Comparison of ENCODE assay signal across 16 mouse cellular contexts in the genomic region with DNA sequence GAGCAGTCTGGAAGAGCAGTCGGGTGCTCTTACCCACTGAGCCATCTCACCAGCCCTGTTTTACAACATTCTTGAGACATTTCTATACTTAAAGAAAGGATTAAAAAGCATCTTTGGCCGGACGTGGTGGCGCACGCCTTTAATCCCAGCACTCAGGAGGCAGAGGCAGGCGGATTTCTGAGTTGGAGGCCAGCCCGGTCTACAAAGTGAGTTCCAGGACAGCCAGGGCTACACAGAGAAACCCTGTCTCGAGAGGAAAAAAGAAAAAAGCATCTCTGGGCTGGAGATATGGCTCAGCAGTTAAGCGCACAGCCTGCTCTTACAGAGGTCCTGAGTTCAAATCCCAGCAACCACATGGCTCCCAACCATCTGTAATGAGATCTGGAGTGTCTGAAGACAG. TPM values are rescaled to one million over a fixed set of nuclear protein-coding genes. Genes with fewer than 3 reads are reported as not detected.
DNase-seq lines count a peak whose midpoint lies in the region; ATAC-seq and TF ChIP-seq lines count a peak whose summit lies in the region.
"Not testable (repeated sequence)": the region's sequence is repeated elsewhere in the genome, so short reads cannot be mapped to it uniquely, and the experiment has no call there.
"Had no signal": no experiment of that assay in that cellular context is flagged by ENCODE, and none has a peak within 500 bp of the region (broad histone marks: within the 10 kb centered on the region; RNA-seq: fewer than 3 reads in every experiment).

No protein-coding gene starts in this region.

- H3K4me2 ChIP-seq in liver, embryonic 13.5 days = peak overlapping the region; percentile 97; the same call in 1 of the 2 replicates
- 0 out of 2 replicates have a peak overlapping the region, but pooled peaks have one; percentile 96 for H3K4me2 ChIP-seq in liver, embryonic 15.5 days
- H3K4me2 ChIP-seq in neural tube, embryonic 15.5 days = not testable (repeated sequence)

- peaks cover 0 to 17% of the 10 kb centered on the region in 2 experiments; a peak in 2 of 4 replicates for H3K4me1 ChIP-seq in MEL (ENCODE audit: control insufficient read depth in 1 of 2, insufficient read depth in 2 of 2, low read length in 2 of 2)
- peaks cover 44% of the 10 kb centered on the region for H3K4me1 ChIP-seq in liver, embryonic 13.5 days (replicated peaks)
- H3K4me1 ChIP-seq in liver, embryonic 15.5 days (replicated peaks) = peaks cover 46% of the 10 kb centered on the region
- H3K4me1 ChIP-seq in neural tube, embryonic 15.5 days = peaks cover 30% of the 10 kb centered on the region

- WGBS in liver, embryonic 13.5 days (ENCODE audit: insufficient replicate concordance) = 86% methylated on average over 9 of the region's 9 CpGs
- 85% methylated on average over 9 of the region's 9 CpGs for WGBS in liver, embryonic 15.5 days (ENCODE audit: insufficient replicate concordance)
- WGBS in neural tube, embryonic 15.5 days = 90% methylated on average over 9 of the region's 9 CpGs

- not testable (repeated sequence) for H3K27me3 ChIP-seq in MEL (ENCODE audit: control insufficient read depth in 1 of 2, insufficient read depth in 2 of 2, low read length in 2 of 2); liver, embryonic 13.5 days; liver, embryonic 15.5 days; neural tube, embryonic 15.5 days (replicated peaks)

- not testable (repeated sequence) for TF ChIP-seq CTCF in MEL (IDR thresholded peaks at IDR 0.05 in 2 of 3, conservative IDR thresholded peaks at IDR 0.05 in 1 of 3; ENCODE audit: control insufficient read depth in 1 of 3, insufficient read depth in 1 of 3, low read depth in 2 of 3, low read length in 3 of 3, poor library complexity in 1 of 3, severe bottlenecking in 1 of 3)

- peak overlapping the region in 1 of 2 experiments; percentile 15; a peak in 2 of 4 replicates for H3K4me3 ChIP-seq in MEL (ENCODE audit: control insufficient read depth in 1 of 2, insufficient read depth in 1 of 2, low read depth in 2 of 2, low read length in 2 of 2)
- H3K4me3 ChIP-seq in liver, embryonic 13.5 days (replicated peaks); liver, embryonic 15.5 days (replicated peaks); neural tube, embryonic 15.5 days (replicated peaks): not testable (repeated sequence)

- not testable (repeated sequence) for TF ChIP-seq EP300 in MEL (IDR thresholded peaks at IDR 0.05; ENCODE audit: low read depth in 1 of 2, low read length in 2 of 2)

- H3K27ac ChIP-seq in MEL (ENCODE audit: control insufficient read depth, low read depth, low read length); liver, embryonic 13.5 days; liver, embryonic 15.5 days (replicated peaks); neural tube, embryonic 15.5 days (replicated peaks): not testable (repeated sequence)

- not testable (repeated sequence) for H3K36me3 ChIP-seq in MEL (ENCODE audit: control insufficient read depth in 1 of 2, insufficient read depth in 2 of 2, low read length in 2 of 2); liver, embryonic 13.5 days; liver, embryonic 15.5 days (replicated peaks); neural tube, embryonic 15.5 days

- DNase-seq in MEL (ENCODE audit: low read depth, low spot score); liver, embryonic 13.5 days: not testable (repeated sequence)
- peak; percentile 55 for DNase-seq in cerebellum, adult 9-11 months
- DNase-seq in heart, adult 11 months = peak; percentile 89
- DNase-seq in kidney, adult 9 months = peak; percentile 33

- H3K79me2 ChIP-seq in MEL (ENCODE audit: control insufficient read depth, insufficient read depth, low read length, poor library complexity) = peaks cover 38% of the 10 kb centered on the region

- ATAC-seq in liver, embryonic 13.5 days (ENCODE audit: low read depth); liver, embryonic 15.5 days (ENCODE audit: insufficient read depth): not testable (repeated sequence)
- ATAC-seq in neural tube, embryonic 15.5 days (ENCODE audit: low FRiP score) = 0 out of 2 replicates have a peak, but pooled peaks have one; percentile 2

- H3K9me3 ChIP-seq in MEL (replicated peaks; ENCODE audit: insufficient read depth, low read length); liver, embryonic 13.5 days (replicated peaks); liver, embryonic 15.5 days (replicated peaks); neural tube, embryonic 15.5 days (replicated peaks): not testable (repeated sequence)

- not testable (repeated sequence) for TF ChIP-seq POLR2A in MEL (IDR thresholded peaks at IDR 0.05; ENCODE audit: control insufficient read depth in 1 of 2, insufficient read depth in 1 of 2, low read depth in 1 of 2, low read length in 2 of 2, poor library complexity in 1 of 2)

- not testable (repeated sequence) for TF ChIP-seq RAD21 in MEL (IDR thresholded peaks at IDR 0.05; ENCODE audit: low read depth, low read length)

- peak overlapping the region; percentile 30; the same call in 1 of the 2 replicates for H3K9ac ChIP-seq in MEL (ENCODE audit: control insufficient read depth, low read depth, low read length, poor library complexity, severe bottlenecking)
- H3K9ac ChIP-seq in liver, embryonic 13.5 days; liver, embryonic 15.5 days; neural tube, embryonic 15.5 days (replicated peaks): not testable (repeated sequence)

RNA-seq across cellular contexts. Expression of gene Szrd1, which starts 0.8 kb away (rescaled TPM):
- 63.0 and 64.4 TPM in 2 replicates for total RNA-seq in MEL (2012; rRNA removed)
- 100 to 1,000 TPM in 1 of 2 experiments, not detected in 1; 137 TPM for polyA plus RNA-seq in MEL (2012; ENCODE audit: insufficient read depth in 1 of 2, insufficient read length in 2 of 2, low read depth in 1 of 2, low replicate concordance in 2 of 2, missing spikeins in 1 of 2)
- polyA plus RNA-seq in liver, embryonic 13.5 days (2015; fragmentation: Nextera tagmentation; extraction: Ambion mirVana) = 21.2 and 22.5 TPM in 2 replicates
- 18.1 and 20.7 TPM in 2 replicates for polyA plus RNA-seq in liver, embryonic 15.5 days (2015; fragmentation: Nextera tagmentation; extraction: Ambion mirVana)
- 23.7 and 29.1 TPM in 2 replicates for polyA plus RNA-seq in neural tube, embryonic 15.5 days (2015; fragmentation: Nextera tagmentation; extraction: Ambion mirVana)

RNA-seq across cellular contexts. Expression of gene Fbxo42, which starts 7.4 kb away (rescaled TPM):
- total RNA-seq in MEL (2012; rRNA removed) = 10.1 and 11.2 TPM in 2 replicates
- polyA plus RNA-seq in MEL (2012; ENCODE audit: insufficient read depth in 1 of 2, insufficient read length in 2 of 2, low read depth in 1 of 2, low replicate concordance in 2 of 2, missing spikeins in 1 of 2) = 100 to 1,000 TPM in 1 of 2 experiments, 10 to 100 TPM in 1; 23.1 to 260 TPM
- polyA plus RNA-seq in liver, embryonic 13.5 days (2015; fragmentation: Nextera tagmentation; extraction: Ambion mirVana) = 13.9 and 14.2 TPM in 2 replicates
- 17.9 and 18.3 TPM in 2 replicates for polyA plus RNA-seq in liver, embryonic 15.5 days (2015; fragmentation: Nextera tagmentation; extraction: Ambion mirVana)
- polyA plus RNA-seq in neural tube, embryonic 15.5 days (2015; fragmentation: Nextera tagmentation; extraction: Ambion mirVana) = 23.3 and 23.8 TPM in 2 replicates

RNA-seq across cellular contexts. Expression of gene Spata21, which starts 52.2 kb away (rescaled TPM):
- not detected in 2 replicates for total RNA-seq in MEL (2012; rRNA removed)
- polyA plus RNA-seq in MEL (2012; ENCODE audit: insufficient read depth in 1 of 2, insufficient read length in 2 of 2, low read depth in 1 of 2, low replicate concordance in 2 of 2, missing spikeins in 1 of 2) = not detected
- 0.13 TPM in 1 of 2 replicates, not detected in the other for polyA plus RNA-seq in liver, embryonic 13.5 days (2015; fragmentation: Nextera tagmentation; extraction: Ambion mirVana)
- polyA plus RNA-seq in liver, embryonic 15.5 days (2015; fragmentation: Nextera tagmentation; extraction: Ambion mirVana) = not detected in 2 replicates
- polyA plus RNA-seq in neural tube, embryonic 15.5 days (2015; fragmentation: Nextera tagmentation; extraction: Ambion mirVana) = 0.51 and 0.55 TPM in 2 replicates
- total RNA-seq: adrenal gland, adult 2 months; adrenal gland, postnatal 10 days; adrenal gland, postnatal 25 days; common myeloid progenitor, adult 5-6 weeks; G1E had no signal
- polyA plus RNA-seq: adrenal gland, adult 2 months; brain, embryonic 14.5 days; C2C12; embryonic facial prominence, embryonic 11.5 days; forebrain, embryonic 11.5 days; G1E had no signal
